ENCODE assay signal across 8 mouse cellular contexts in the genomic region with DNA sequence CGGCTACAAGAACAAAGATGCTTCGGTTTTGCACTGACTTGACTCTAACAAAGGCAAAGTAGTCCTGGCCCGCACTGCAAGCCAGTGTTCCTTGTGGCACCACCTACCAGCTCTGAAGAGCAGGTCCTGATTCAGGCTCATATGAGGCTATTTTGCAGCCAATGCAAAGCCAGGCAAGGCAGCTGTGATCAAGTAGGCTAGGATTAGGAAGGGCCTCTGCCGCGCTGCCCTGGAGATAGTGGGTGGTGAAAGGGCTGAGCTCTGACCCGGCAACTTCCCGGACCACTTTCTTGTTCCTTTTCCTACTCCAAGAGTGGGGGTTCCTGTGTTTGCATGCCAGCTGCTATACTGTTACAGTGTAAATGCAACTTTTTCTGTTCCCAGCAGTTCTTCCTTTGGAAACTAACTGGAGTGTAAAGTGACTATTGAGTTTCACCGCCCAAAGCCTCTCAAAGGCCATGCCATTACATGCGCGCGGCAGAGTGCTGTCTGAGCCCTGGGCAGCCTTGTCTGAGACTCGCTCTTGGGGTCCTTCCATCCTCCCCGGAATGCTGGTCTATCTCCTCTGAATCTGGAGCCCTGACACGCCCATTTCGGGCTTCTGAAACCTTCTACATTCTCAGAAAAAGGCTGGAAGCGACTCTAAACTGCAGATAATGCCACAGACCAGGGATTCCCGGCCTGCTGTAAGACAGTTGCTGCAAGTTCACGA. TPM values are rescaled to one million over a fixed set of nuclear protein-coding genes. Genes with fewer than 3 reads are reported as not detected.
DNase-seq lines count a peak whose midpoint lies in the region; ATAC-seq and TF ChIP-seq lines count a peak whose summit lies in the region.

No protein-coding gene starts in this region.

- H3K9ac ChIP-seq in embryonic facial prominence, embryonic 11.5 days (replicated peaks; ENCODE audit: low read length) = no peak overlapping the region
- H3K9ac ChIP-seq in hindbrain, postnatal 0 days (replicated peaks; ENCODE audit: low read length) = peak overlapping the region; percentile 53; the same call in 1 of the 2 replicates
- H3K9ac ChIP-seq in liver, embryonic 12.5 days = no peak overlapping the region

- WGBS in embryonic facial prominence, embryonic 11.5 days = 6% methylated on average over 18 of the region's 18 CpGs
- WGBS in hindbrain, postnatal 0 days = 10% methylated on average over 18 of the region's 18 CpGs
- WGBS in liver, embryonic 12.5 days (ENCODE audit: insufficient replicate concordance) = 9% methylated on average over 18 of the region's 18 CpGs
- 30% methylated on average over 18 of the region's 18 CpGs for WGBS in lung, adult 2 months

- 0 out of 2 replicates have a peak, but pooled peaks cover 3% of the 10 kb centered on the region for H3K4me1 ChIP-seq in embryonic facial prominence, embryonic 11.5 days (ENCODE audit: control insufficient read depth, insufficient read depth, low read length)
- H3K4me1 ChIP-seq in hindbrain, postnatal 0 days (ENCODE audit: insufficient read depth, low read length) = 0 out of 2 replicates have a peak, but pooled peaks cover 3% of the 10 kb centered on the region
- H3K4me1 ChIP-seq in liver, embryonic 12.5 days = peaks cover 23% of the 10 kb centered on the region
- H3K4me1 ChIP-seq in lung, adult 2 months (ENCODE audit: control insufficient read depth, insufficient read depth, low read length) = peaks cover 6% of the 10 kb centered on the region

- peak overlapping the region; percentile 96 for H3K27ac ChIP-seq in layer of hippocampus, adult 2 months
- H3K27ac ChIP-seq in embryonic facial prominence, embryonic 11.5 days (replicated peaks; ENCODE audit: low read depth, low read length) = no peak overlapping the region
- H3K27ac ChIP-seq in hindbrain, postnatal 0 days = peak overlapping the region; percentile 60; the same call in 1 of the 2 replicates
- H3K27ac ChIP-seq in liver, embryonic 12.5 days = no peak overlapping the region

- DNase-seq in layer of hippocampus, adult 2 months (ENCODE audit: low spot score in 2 of 2) = peak in 1 of 2 experiments; percentile 44
- DNase-seq in layer of hippocampus, adult 9-10 months (ENCODE audit: low spot score) = no peak
- peak; percentile 35 for DNase-seq in embryonic facial prominence, embryonic 11.5 days (ENCODE audit: low spot score)
- peak; percentile 17 for DNase-seq in hindbrain, postnatal 0 days (ENCODE audit: low spot score)
- DNase-seq in right cerebral cortex, postnatal 25 days = peak; percentile 31
- DNase-seq in T-cell, adult 2 months (ENCODE audit: low spot score) = no peak
- no peak for DNase-seq in lung, adult 2 months

- TF ChIP-seq CTCF in layer of hippocampus, adult 2 months (conservative IDR thresholded peaks at IDR 0.05) = no peak
- no peak for TF ChIP-seq CTCF in hindbrain, postnatal 0 days (IDR thresholded peaks at IDR 0.05; ENCODE audit: low read depth)
- no peak for TF ChIP-seq CTCF in lung, adult 2 months (IDR thresholded peaks at IDR 0.05; ENCODE audit: insufficient read depth, low read length)

- TF ChIP-seq POLR2A in lung, adult 2 months (IDR thresholded peaks at IDR 0.05; ENCODE audit: borderline replicate concordance, extremely low read depth, low read depth, low read length) = no peak

- no peaks in the 10 kb centered on the region for H3K9me3 ChIP-seq in embryonic facial prominence, embryonic 11.5 days (replicated peaks; ENCODE audit: control insufficient read depth, low read length)
- no peaks in the 10 kb centered on the region for H3K9me3 ChIP-seq in hindbrain, postnatal 0 days (ENCODE audit: low read length)
- no peaks in the 10 kb centered on the region for H3K9me3 ChIP-seq in liver, embryonic 12.5 days (replicated peaks)

- H3K36me3 ChIP-seq in embryonic facial prominence, embryonic 11.5 days (replicated peaks; ENCODE audit: control insufficient read depth, insufficient read depth, low read depth, low read length) = no peaks in the 10 kb centered on the region
- no peaks in the 10 kb centered on the region for H3K36me3 ChIP-seq in hindbrain, postnatal 0 days (ENCODE audit: insufficient read depth, low read length)
- no peaks in the 10 kb centered on the region for H3K36me3 ChIP-seq in liver, embryonic 12.5 days

- H3K4me2 ChIP-seq in embryonic facial prominence, embryonic 11.5 days (ENCODE audit: low read depth, low read length) = peak overlapping the region; percentile 97
- H3K4me2 ChIP-seq in hindbrain, postnatal 0 days (ENCODE audit: low read depth, low read length) = peak overlapping the region; percentile 100
- H3K4me2 ChIP-seq in liver, embryonic 12.5 days = peak overlapping the region; percentile 66

- 0 out of 2 replicates have a peak, but pooled peaks have one; percentile 17 for ATAC-seq in embryonic facial prominence, embryonic 11.5 days (replicated peaks; ENCODE audit: insufficient number of reproducible peaks, low FRiP score, low TSS enrichment, low read depth)
- ATAC-seq in hindbrain, postnatal 0 days = peak; percentile 19
- no peak for ATAC-seq in liver, embryonic 12.5 days

- peaks cover 24% of the 10 kb centered on the region for H3K27me3 ChIP-seq in embryonic facial prominence, embryonic 11.5 days (ENCODE audit: control insufficient read depth, insufficient read depth, low read length)
- peaks cover 4% of the 10 kb centered on the region; the same call in 1 of the 2 replicates for H3K27me3 ChIP-seq in hindbrain, postnatal 0 days (ENCODE audit: insufficient read depth, low read length)
- peaks cover 59% of the 10 kb centered on the region for H3K27me3 ChIP-seq in liver, embryonic 12.5 days (replicated peaks)

- peak overlapping the region; percentile 72 for H3K4me3 ChIP-seq in layer of hippocampus, adult 2 months
- peak overlapping the region; percentile 52 for H3K4me3 ChIP-seq in embryonic facial prominence, embryonic 11.5 days (ENCODE audit: low read depth, low read length)
- H3K4me3 ChIP-seq in hindbrain, postnatal 0 days (ENCODE audit: low read length) = peak overlapping the region; percentile 60
- peak overlapping the region; percentile 47 for H3K4me3 ChIP-seq in liver, embryonic 12.5 days
- no peak overlapping the region for H3K4me3 ChIP-seq in lung, adult 2 months (replicated peaks; ENCODE audit: extremely low read depth, low read depth, low read length)

RNA-seq across cellular contexts. Expression of a gene that starts 2.2 kb away (rescaled TPM):
- 100 to 1,000 TPM; 173 to 174 TPM for total RNA-seq in layer of hippocampus, adult 2 months (2021)
- polyA plus RNA-seq in embryonic facial prominence, embryonic 11.5 days (2014; fragmentation: Nextera tagmentation; extraction: Ambion mirVana) = 1.2 and 2.2 TPM in 2 replicates
- 23.0 and 27.7 TPM in 2 replicates for total RNA-seq in hindbrain, postnatal 0 days (2014; rRNA removed)
- polyA plus RNA-seq in hindbrain, postnatal 0 days (2015; fragmentation: Nextera tagmentation; extraction: Ambion mirVana) = 7.5 and 8.2 TPM in 2 replicates
- 0.10 and 0.12 TPM in 2 replicates for polyA plus RNA-seq in liver, embryonic 12.5 days (2016; fragmentation: Nextera tagmentation; extraction: Ambion mirVana)
- 0.06 and 0.14 TPM in 2 replicates for polyA plus RNA-seq in lung, adult 2 months (2012; rRNA removed)

Comparison
In these comparisons a context has a peak if more than half of its experiments do, and no peak if none do; other contexts are left out.
1. DNase-seq: peak in embryonic facial prominence, embryonic 11.5 days (single experiment), hindbrain, postnatal 0 days (single experiment) and right cerebral cortex, postnatal 25 days (single experiment); none in layer of hippocampus, adult 9-10 months (single experiment), T-cell, adult 2 months (single experiment) and lung, adult 2 months (single experiment).
2. H3K27ac ChIP-seq: peak in layer of hippocampus, adult 2 months (single experiment) and hindbrain, postnatal 0 days (single experiment); none in embryonic facial prominence, embryonic 11.5 days (single experiment) and liver, embryonic 12.5 days (single experiment).
3. Peak in every context shown above with its lines, with median percentiles within 50 percentile points of each other: H3K4me2 ChIP-seq.